In genomic region chr2:46913496-46913895, GRCm38 (mm10) we compare ENCODE assay signal across 27 mouse cellular contexts.
DNase-seq lines count a peak whose midpoint lies in the region; ATAC-seq lines count a peak whose summit lies in the region.
"Had no signal": no experiment of that assay in that cellular context is flagged by ENCODE, and none has a peak within 500 bp of the region (broad histone marks: within the 10 kb centered on the region; RNA-seq: fewer than 3 reads in every experiment).

No protein-coding gene starts in this region.

- H3K4me3 ChIP-seq in hindbrain, embryonic 12.5 days: no peak overlapping the region
- H3K4me3 ChIP-seq in hindbrain, embryonic 13.5 days: no peak overlapping the region
- H3K4me3 ChIP-seq in midbrain, embryonic 12.5 days: no peak overlapping the region
- no peak overlapping the region for H3K4me3 ChIP-seq in midbrain, embryonic 15.5 days
- no peak overlapping the region for H3K4me3 ChIP-seq in embryonic facial prominence, embryonic 14.5 days (ENCODE audit: low read depth, low read length)
- H3K4me3 ChIP-seq: heart, embryonic 12.5 days; hindbrain, embryonic 15.5 days; megakaryocyte, embryonic 14.5 days; myocyte had no signal

- peak; percentile 69 for ATAC-seq in hindbrain, embryonic 12.5 days (ENCODE audit: low FRiP score)
- no peak for ATAC-seq in hindbrain, embryonic 13.5 days (ENCODE audit: low FRiP score)
- ATAC-seq in midbrain, embryonic 12.5 days (ENCODE audit: low FRiP score, low read depth): peak; percentile 30; the same call in 1 of the 2 replicates
- ATAC-seq in midbrain, embryonic 15.5 days (replicated peaks): no peak
- peak; percentile 90 for ATAC-seq in embryonic facial prominence, embryonic 14.5 days (ENCODE audit: low read depth)
- ATAC-seq in megakaryocyte progenitor cell, adult 5-6 weeks (replicated peaks; ENCODE audit: poor library complexity): no peak
- ATAC-seq in cerebellum, adult (ENCODE audit: insufficient number of reproducible peaks, low FRiP score, low TSS enrichment): no peak
- ATAC-seq: activated CD4-positive, CD25-positive, alpha-beta regulatory T cell, adult 4 months; forebrain, postnatal 0 days; intestine, embryonic 16.5 days had no signal

- peak; percentile 46 for DNase-seq in embryonic facial prominence, embryonic 14.5 days (ENCODE audit: low spot score)
- DNase-seq in mesoderm, embryonic 11.5 days (ENCODE audit: low read depth, low spot score): peak; percentile 39
- DNase-seq: adrenal gland, adult 8-10 months; cerebellum, adult 8-10 months; forebrain, postnatal 0 days; gastrocnemius, postnatal 25 days; heart, adult 18-20 months; heart, postnatal 10 days; kidney, adult 9 months; kidney, postnatal 36 days; layer of hippocampus, postnatal 36 days; lung, postnatal 14 days; right cerebral cortex, adult 18-20 months; right cerebral cortex, postnatal 4 days; thymus, postnatal 14 days had no signal

- H3K27me3 ChIP-seq in hindbrain, embryonic 12.5 days: no peaks in the 10 kb centered on the region
- H3K27me3 ChIP-seq in hindbrain, embryonic 13.5 days: no peaks in the 10 kb centered on the region
- no peaks in the 10 kb centered on the region for H3K27me3 ChIP-seq in midbrain, embryonic 12.5 days
- H3K27me3 ChIP-seq in midbrain, embryonic 15.5 days (replicated peaks): no peaks in the 10 kb centered on the region
- no peaks in the 10 kb centered on the region for H3K27me3 ChIP-seq in embryonic facial prominence, embryonic 14.5 days (replicated peaks; ENCODE audit: control insufficient read depth, insufficient read depth, low read length)
- H3K27me3 ChIP-seq: heart, embryonic 12.5 days; hindbrain, embryonic 15.5 days; megakaryocyte, embryonic 14.5 days had no signal

- no peak overlapping the region for H3K9ac ChIP-seq in hindbrain, embryonic 12.5 days
- H3K9ac ChIP-seq in hindbrain, embryonic 13.5 days: no peak overlapping the region
- H3K9ac ChIP-seq in midbrain, embryonic 12.5 days (replicated peaks): no peak overlapping the region
- H3K9ac ChIP-seq in midbrain, embryonic 15.5 days: no peak overlapping the region
- H3K9ac ChIP-seq in embryonic facial prominence, embryonic 14.5 days (ENCODE audit: low read depth, low read length): no peak overlapping the region
- H3K9ac ChIP-seq: forebrain, postnatal 0 days; heart, embryonic 12.5 days; hindbrain, embryonic 15.5 days had no signal

- H3K4me1 ChIP-seq in hindbrain, embryonic 12.5 days: no peaks in the 10 kb centered on the region
- no peaks in the 10 kb centered on the region for H3K4me1 ChIP-seq in hindbrain, embryonic 13.5 days (replicated peaks)
- no peaks in the 10 kb centered on the region for H3K4me1 ChIP-seq in midbrain, embryonic 12.5 days
- no peaks in the 10 kb centered on the region for H3K4me1 ChIP-seq in midbrain, embryonic 15.5 days
- H3K4me1 ChIP-seq in embryonic facial prominence, embryonic 14.5 days (ENCODE audit: control insufficient read depth, insufficient read depth, low read length): no peaks in the 10 kb centered on the region
- H3K4me1 ChIP-seq: heart, embryonic 12.5 days; hindbrain, embryonic 15.5 days; megakaryocyte, embryonic 14.5 days had no signal

- H3K27ac ChIP-seq in hindbrain, embryonic 12.5 days: no peak overlapping the region
- H3K27ac ChIP-seq in hindbrain, embryonic 13.5 days: no peak overlapping the region
- no peak overlapping the region for H3K27ac ChIP-seq in midbrain, embryonic 12.5 days (replicated peaks)
- H3K27ac ChIP-seq in midbrain, embryonic 15.5 days: no peak overlapping the region
- H3K27ac ChIP-seq in embryonic facial prominence, embryonic 14.5 days (replicated peaks; ENCODE audit: low read depth, low read length): no peak overlapping the region
- H3K27ac ChIP-seq: hindbrain, embryonic 15.5 days had no signal

- H3K9me3 ChIP-seq in hindbrain, embryonic 12.5 days (replicated peaks): no peaks in the 10 kb centered on the region
- H3K9me3 ChIP-seq in hindbrain, embryonic 13.5 days: no peaks in the 10 kb centered on the region
- H3K9me3 ChIP-seq in midbrain, embryonic 12.5 days: no peaks in the 10 kb centered on the region
- no peaks in the 10 kb centered on the region for H3K9me3 ChIP-seq in midbrain, embryonic 15.5 days
- no peaks in the 10 kb centered on the region for H3K9me3 ChIP-seq in embryonic facial prominence, embryonic 14.5 days (ENCODE audit: control insufficient read depth, low read length)
- H3K9me3 ChIP-seq: heart, embryonic 12.5 days; hindbrain, embryonic 15.5 days; megakaryocyte, embryonic 14.5 days had no signal

- no peaks in the 10 kb centered on the region for H3K36me3 ChIP-seq in hindbrain, embryonic 12.5 days
- no peaks in the 10 kb centered on the region for H3K36me3 ChIP-seq in hindbrain, embryonic 13.5 days
- no peaks in the 10 kb centered on the region for H3K36me3 ChIP-seq in midbrain, embryonic 12.5 days
- H3K36me3 ChIP-seq in midbrain, embryonic 15.5 days (replicated peaks): no peaks in the 10 kb centered on the region
- no peaks in the 10 kb centered on the region for H3K36me3 ChIP-seq in embryonic facial prominence, embryonic 14.5 days (ENCODE audit: control insufficient read depth, insufficient read depth, low read length)
- H3K36me3 ChIP-seq: heart, embryonic 12.5 days; hindbrain, embryonic 15.5 days had no signal

- H3K4me2 ChIP-seq in hindbrain, embryonic 12.5 days (replicated peaks): no peak overlapping the region
- H3K4me2 ChIP-seq in hindbrain, embryonic 13.5 days: no peak overlapping the region
- no peak overlapping the region for H3K4me2 ChIP-seq in midbrain, embryonic 12.5 days (replicated peaks)
- no peak overlapping the region for H3K4me2 ChIP-seq in midbrain, embryonic 15.5 days
- H3K4me2 ChIP-seq in embryonic facial prominence, embryonic 14.5 days (ENCODE audit: low read depth, low read length): no peak overlapping the region
- H3K4me2 ChIP-seq: heart, embryonic 12.5 days; hindbrain, embryonic 15.5 days had no signal

Comparison
In these comparisons a context has a peak if more than half of its experiments do, and no peak if none do; other contexts are left out.
1. ATAC-seq: peak in hindbrain, embryonic 12.5 days (single experiment), midbrain, embryonic 12.5 days (single experiment) and embryonic facial prominence, embryonic 14.5 days (single experiment); none in hindbrain, embryonic 13.5 days (single experiment), midbrain, embryonic 15.5 days (single experiment), megakaryocyte progenitor cell, adult 5-6 weeks (single experiment) and cerebellum, adult (single experiment).